Mouse (Mus musculus) ES-E14 (cell line): ENCODE measurements at regions not wholly inside any gene's neighbourhood (a gene's known extent, or its start where the extent isn't known, plus 50 kb on each side); places are given as distances from the start of the nearest gene placed in this dataset.

ENCODE experiments used
- DNase-seq: peaks from one replicate; pipeline ENCODE4 v3.0.0-alpha.2; 2013; ENCODE audit warnings: low read depth, low spot score
- H3K27ac ChIP-seq: 2 replicates; pipeline ENCODE4 v1.5.1; 2012; ENCODE audit warnings: low read depth, mild to moderate bottlenecking, low read length, moderate library complexity, mixed read lengths; ENCODE audit not compliant: poor library complexity, insufficient read depth, severe bottlenecking
- H3K36me3 ChIP-seq: 2 replicates; pipeline ENCODE4 v1.6.1; 2012; ENCODE audit warnings: mild to moderate bottlenecking, low read length, moderate library complexity, mixed read lengths; ENCODE audit not compliant: control insufficient read depth, poor library complexity, insufficient read depth, severe bottlenecking
- H3K4me1 ChIP-seq, 2 experiments: fragments of 150-350 bp in 1 of 2; sonication (generic) in 1 of 2; 2 replicates each; pipeline ENCODE4 v1.6.1; 2012; ENCODE audit warnings: low read length in 2 of 2, mild to moderate bottlenecking in 1 of 2, mixed read lengths in 1 of 2; ENCODE audit not compliant: control insufficient read depth in 2 of 2, insufficient read depth in 2 of 2, poor library complexity in 1 of 2
- H3K4me3 ChIP-seq, 2 experiments: fragments of 150-350 bp in 1 of 2; sonication (generic) in 1 of 2; 2 replicates each; pipeline ENCODE4 v1.5.1; 2012; ENCODE audit warnings: low read length in 2 of 2, low read depth in 1 of 2, mild to moderate bottlenecking in 1 of 2, mixed read lengths in 1 of 2; ENCODE audit not compliant: insufficient read depth in 1 of 2, poor library complexity in 1 of 2, severe bottlenecking in 1 of 2
- H3K9ac ChIP-seq: 2 replicates; pipeline ENCODE4 v1.6.1; 2012; ENCODE audit warnings: low read depth, mild to moderate bottlenecking, low read length, mixed read lengths; ENCODE audit not compliant: poor library complexity, insufficient read depth, severe bottlenecking
- H3K9me3 ChIP-seq: fragments of 150-350 bp; sonication (generic); 2 replicates; pipeline ENCODE4 v1.6.1; 2012; ENCODE audit warnings: low read depth, mild to moderate bottlenecking, low read length; ENCODE audit not compliant: control insufficient read depth, insufficient read depth
- CHD2 ChIP-seq: IDR thresholded peaks from 2 replicates; pipeline ENCODE4 v1.6.1; 2014; ENCODE audit warnings: mild to moderate bottlenecking, low read depth, low read length, inconsistent platforms
- HCFC1 ChIP-seq: IDR thresholded peaks from 2 replicates; pipeline ENCODE4 v1.6.1; 2012; ENCODE audit warnings: low read length, inconsistent platforms, borderline replicate concordance; ENCODE audit not compliant: insufficient read depth
- MAFK ChIP-seq: IDR thresholded peaks from 2 replicates; pipeline ENCODE4 v1.6.1; 2014; ENCODE audit warnings: mild to moderate bottlenecking, low read depth, low read length, inconsistent platforms; ENCODE audit not compliant: insufficient read depth
- ZC3H11A ChIP-seq: IDR thresholded peaks from 2 replicates; pipeline ENCODE4 v1.6.1; 2012; ENCODE audit warnings: low read depth, mild to moderate bottlenecking, inconsistent platforms, low read length, borderline replicate concordance
- ZNF384 ChIP-seq: IDR thresholded peaks from 2 replicates; pipeline ENCODE4 v1.6.1; 2012; ENCODE audit warnings: low read depth, low read length, inconsistent platforms
- in situ Hi-C, 2 experiments: fragments of 600-800 bp; cut with MboI; formaldehyde crosslinking; loops; one replicate each; pipeline ENCODE4 v1.15.1; 2025; ENCODE audit warnings: low sequenced_read_pairs in 2 of 2, inconsistent platforms in 1 of 2; ENCODE audit not compliant: unreplicated experiment in 2 of 2

GRCm38 (mm10) chr3:60184481-60184880, 102.8 kb downstream of the Sucnr1 start:
- Histone ChIP-seq H3K9me3 (no peaks in the 10 kb centered on the region), H3K4me3 (no peak overlapping the region), H3K4me1 (no peaks in the 10 kb centered on the region), H3K36me3 (no peaks in the 10 kb centered on the region), H3K27ac (no peak overlapping the region), H3K9ac (no peak overlapping the region)
- DNase-seq: no peak
- no peak for TF ChIP-seq ZNF384
- no peak for TF ChIP-seq CHD2
- TF ChIP-seq MAFK: no peak
- TF ChIP-seq HCFC1: no peak
- TF ChIP-seq ZC3H11A: no peak
- in situ Hi-C loops: no loop called here

GRCm38 (mm10) chr3:60196031-60196430, 114.4 kb downstream of the Sucnr1 start:
- H3K36me3 ChIP-seq: no peaks in the 10 kb centered on the region
- in situ Hi-C loops: no loop called here
- H3K4me1 ChIP-seq: no peaks in the 10 kb centered on the region

GRCm38 (mm10) chr3:60207936-60208335, 126.3 kb downstream of the Sucnr1 start:
- Histone ChIP-seq H3K4me3 (no peak overlapping the region), H3K36me3 (no peaks in the 10 kb centered on the region), H3K9me3 (no peaks in the 10 kb centered on the region), H3K4me1 (no peaks in the 10 kb centered on the region), H3K9ac (no peak overlapping the region), H3K27ac (no peak overlapping the region)
- in situ Hi-C loops: no loop called here
- no peak for TF ChIP-seq ZNF384
- TF ChIP-seq MAFK: no peak
- TF ChIP-seq ZC3H11A: no peak
- TF ChIP-seq HCFC1: no peak
- TF ChIP-seq CHD2: no peak
- DNase-seq: no peak

More at GRCm38 (mm10) chr3:60196031-60196430, 114.4 kb downstream of the Sucnr1 start:
- TF ChIP-seq ZNF384 (no peak), MAFK (no peak), ZC3H11A (no peak), CHD2 (no peak), HCFC1 (no peak)
- Histone ChIP-seq H3K9me3 (no peaks in the 10 kb centered on the region), H3K27ac (no peak overlapping the region), H3K4me3 (no peak overlapping the region), H3K9ac (no peak overlapping the region)
- no peak for DNase-seq

- DNase-seq: no peak
- H3K9me3 ChIP-seq: no peaks in the 10 kb centered on the region
- in situ Hi-C loops: no loop called here
Measured at GRCm38 (mm10) chr3:60218938-60219337, 137.3 kb downstream of the Sucnr1 start.

GRCm38 (mm10) chr3:60240664-60241063, 159.0 kb downstream of the Sucnr1 start:
- TF ChIP-seq ZNF384: no peak
- no peak for TF ChIP-seq HCFC1
- TF ChIP-seq CHD2: no peak
- TF ChIP-seq ZC3H11A: no peak
- no peak for TF ChIP-seq MAFK

More at GRCm38 (mm10) chr3:60218938-60219337, 137.3 kb downstream of the Sucnr1 start:
- TF ChIP-seq ZNF384 (no peak), MAFK (no peak), HCFC1 (no peak), ZC3H11A (no peak), CHD2 (no peak)
- Histone ChIP-seq H3K4me3 (no peak overlapping the region), H3K4me1 (no peaks in the 10 kb centered on the region), H3K9ac (no peak overlapping the region), H3K27ac (no peak overlapping the region), H3K36me3 (no peaks in the 10 kb centered on the region)

More at GRCm38 (mm10) chr3:60240664-60241063, 159.0 kb downstream of the Sucnr1 start:
- Histone ChIP-seq H3K4me3 (no peak overlapping the region), H3K9me3 (no peaks in the 10 kb centered on the region), H3K36me3 (no peaks in the 10 kb centered on the region), H3K4me1 (no peaks in the 10 kb centered on the region), H3K27ac (no peak overlapping the region), H3K9ac (no peak overlapping the region)
- no peak for DNase-seq
- in situ Hi-C loops: no loop called here
